Mouse (Mus musculus) T-helper 2 cell (primary cell): ENCODE results near the gene Runx2.

Experiments used
- in situ Hi-C: fragments of 300-600 bp; cut with MboI, MseI; formaldehyde crosslinking; loops from one replicate; pipeline ENCODE4 v1.15.1; 2025; ENCODE audit warnings: high pct_unique_total_duplicates

The Runx2 gene

GRCm38 (mm10) chr17:44479918-44480317, 334.7 kb downstream of the Runx2 start:
- in situ Hi-C loops, result no loop called here

DNA sequence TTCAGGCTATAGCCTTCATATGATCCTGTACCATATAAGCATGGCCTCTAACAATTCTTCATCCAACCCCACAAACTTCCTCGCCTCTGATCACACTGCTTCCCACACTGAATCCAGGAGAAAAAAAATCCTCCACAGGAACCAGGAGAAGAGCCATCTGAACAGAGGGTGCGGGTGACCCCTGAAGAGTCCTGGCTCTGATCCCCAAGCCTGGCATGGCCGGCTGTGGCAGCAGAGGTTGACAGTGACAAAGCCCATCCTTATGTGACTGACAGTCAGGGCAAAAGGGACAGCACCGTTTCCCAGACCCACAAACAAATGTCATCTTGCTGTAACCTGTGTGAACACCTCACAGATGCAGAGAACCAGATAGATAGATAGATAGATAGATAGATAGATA, 335.1 kb downstream of the Runx2 start:
- in situ Hi-C loops, result no loop called here

GRCm38 (mm10) chr17:44475910-44476309, 338.7 kb downstream of the Runx2 start:
- in situ Hi-C loops, result no loop called here

GRCm38 (mm10) chr17:44474280-44474679, 340.3 kb downstream of the Runx2 start:
- in situ Hi-C loops, result no loop called here

- in situ Hi-C loops, result no loop called here
These were observed 341.9 kb downstream of the Runx2 start for GRCm38 (mm10) chr17:44472695-44473094.

DNA sequence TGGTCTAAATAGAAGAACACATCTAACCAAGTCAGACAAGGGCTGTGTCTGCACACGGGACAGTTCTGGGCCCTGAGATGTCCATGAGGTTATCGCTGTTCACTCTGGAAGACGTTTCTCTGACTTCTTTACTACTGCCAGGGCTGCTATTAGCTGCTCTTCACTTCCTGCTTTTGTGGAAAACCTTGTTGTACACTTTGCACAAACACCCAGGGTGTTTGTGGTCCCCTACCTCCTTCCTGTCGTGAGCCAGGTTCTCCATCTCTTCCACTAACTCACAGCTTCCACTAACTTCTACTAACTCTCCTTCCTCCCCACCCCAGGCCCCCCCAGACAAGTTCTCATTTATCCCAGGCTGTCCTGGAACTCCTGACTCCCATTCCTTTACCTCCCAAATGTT, 350.9 kb downstream of the Runx2 start:
- in situ Hi-C loops, result loop anchor here (10.0 kb wide), 1 partner anchor 271 kb away; no protein-coding TSS in a partner anchor

DNA sequence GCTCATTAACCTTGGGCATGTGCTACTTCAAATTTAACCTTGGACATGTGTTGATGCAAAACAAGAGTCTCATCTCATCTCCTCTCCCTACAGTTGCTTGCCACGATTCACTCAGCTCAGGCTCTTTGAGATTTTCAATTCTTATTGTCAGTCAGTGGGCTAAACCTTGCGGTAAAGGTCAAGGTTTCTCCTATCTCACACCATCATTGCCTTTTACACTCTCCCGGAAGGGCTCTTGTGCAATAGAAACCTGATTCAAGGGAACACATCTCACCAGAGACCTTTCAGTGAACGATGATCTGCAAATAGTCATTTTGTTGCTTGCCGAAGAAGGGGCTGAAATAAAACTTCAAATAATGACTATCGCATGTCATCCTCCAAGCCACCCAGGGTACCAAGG, 354.4 kb downstream of the Runx2 start:
- in situ Hi-C loops, result loop anchor here (10.0 kb wide), 1 partner anchor 275 kb away; no protein-coding TSS in a partner anchor

- in situ Hi-C loops, result loop anchor here (10.0 kb wide), 1 partner anchor 586 kb away; no protein-coding TSS in a partner anchor
These were observed 355.6 kb downstream of the Runx2 start for GRCm38 (mm10) chr17:44459029-44459428.

DNA sequence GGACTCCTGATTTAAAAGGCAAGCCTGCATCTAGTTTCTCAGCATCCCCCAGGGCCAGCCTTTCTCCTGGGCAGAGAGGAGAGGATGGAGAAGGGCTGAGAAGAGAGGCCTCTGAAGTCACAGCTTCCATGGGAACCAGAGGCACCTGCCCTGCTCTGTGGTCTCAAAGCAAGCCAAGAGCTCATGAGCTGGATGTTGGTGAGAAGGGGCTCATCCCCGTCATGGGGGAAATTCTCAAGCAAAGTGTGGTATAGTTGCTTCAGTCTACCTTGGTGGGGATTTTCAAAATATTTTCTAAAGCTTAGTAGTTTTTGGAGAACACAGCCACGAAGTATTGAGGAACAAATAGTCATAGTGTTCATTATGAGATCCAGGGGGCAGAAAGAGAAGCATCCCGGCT, 357.9 kb downstream of the Runx2 start:
- in situ Hi-C loops, result loop anchor here (10.0 kb wide), 1 partner anchor 588 kb away; no protein-coding TSS in a partner anchor

DNA sequence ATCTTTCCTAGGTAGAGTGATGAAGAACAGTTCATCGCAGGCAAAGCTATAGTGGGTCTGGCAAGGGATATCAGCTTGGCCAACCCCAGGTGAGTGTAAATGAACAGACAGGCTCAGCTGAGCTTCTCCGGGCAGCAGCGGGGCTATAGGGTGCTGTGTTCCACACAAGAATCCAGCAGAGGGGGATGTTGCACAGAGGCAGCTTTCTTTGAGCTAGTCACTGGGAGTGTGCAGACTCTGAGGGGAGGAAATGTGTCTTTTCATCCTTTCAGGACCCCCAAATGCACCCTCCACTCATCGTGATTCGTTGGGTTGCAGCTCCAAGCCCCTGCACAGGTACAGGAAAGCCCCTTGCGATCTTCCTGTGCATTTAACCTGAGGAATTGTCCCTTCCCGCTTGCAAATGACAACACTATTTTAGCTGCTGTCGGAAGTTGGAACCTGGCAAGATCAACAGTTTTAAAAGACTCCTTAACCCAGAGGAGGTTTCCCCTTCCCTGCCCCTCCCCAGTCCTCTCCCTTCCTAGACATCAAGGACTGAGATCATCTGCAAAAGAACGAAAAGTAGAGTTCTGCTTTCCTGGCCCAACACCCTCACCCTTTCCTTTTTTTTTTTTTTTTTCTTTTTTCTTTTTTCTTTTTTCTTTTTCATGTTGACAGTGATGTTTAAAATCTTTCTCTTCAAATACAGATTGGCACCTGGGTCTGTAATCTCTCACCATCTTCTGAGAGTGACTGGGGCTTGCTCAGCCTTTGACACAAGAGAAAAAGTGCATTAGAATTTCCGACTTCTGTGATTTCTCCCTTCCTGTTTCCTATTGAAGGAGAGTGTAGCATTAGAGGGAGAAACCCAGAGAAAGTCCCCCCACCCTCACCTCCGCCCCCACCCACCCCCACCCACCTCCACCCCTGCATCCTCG, 358.7 kb downstream of the Runx2 start:
- in situ Hi-C loops, result loop anchor here (10.0 kb wide), 1 partner anchor 589 kb away; no protein-coding TSS in a partner anchor

DNA sequence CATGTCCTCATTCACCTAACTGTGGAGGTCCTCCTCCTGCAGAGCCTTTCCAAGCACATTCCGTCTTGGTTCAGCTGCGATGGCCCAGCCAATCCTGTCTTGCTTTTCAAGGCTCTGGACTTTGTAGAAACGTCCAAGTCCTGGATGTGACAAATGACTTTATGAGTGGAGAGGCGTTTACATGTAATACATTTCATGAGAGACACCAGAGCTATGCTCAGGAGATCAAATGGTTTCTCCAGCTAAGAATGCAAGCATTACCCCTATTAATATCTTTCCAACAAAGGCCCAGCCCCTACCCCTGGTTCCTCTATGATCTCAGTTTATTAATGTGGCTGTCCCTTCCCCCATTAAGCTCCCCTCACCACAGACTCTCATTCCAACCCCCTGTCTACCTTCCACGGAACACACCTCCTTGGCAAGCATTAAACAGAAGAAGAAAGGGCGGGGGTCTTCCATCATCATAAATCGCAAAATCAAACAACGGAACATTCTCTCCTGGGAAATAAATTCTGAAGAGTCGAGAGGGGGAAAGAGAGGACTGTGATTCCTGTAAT, 364.6 kb downstream of the Runx2 start:
- in situ Hi-C loops, result loop anchor here (10.0 kb wide), 1 partner anchor 595 kb away; no protein-coding TSS in a partner anchor
